Mouse (Mus musculus) midbrain, postnatal 0 days (tissue): ENCODE results near the gene Gm5901. TPM values are rescaled to one million over a fixed set of nuclear protein-coding genes. Genes with fewer than 3 reads are reported as not detected.

ENCODE experiments used
- ATAC-seq: fragments of 200-750 bp; cut with Nextera tagmentation; 2 replicates; pipeline ENCODE4 v1.8.0; 2017; ENCODE audit warnings: moderate number of reproducible peaks, mild to moderate bottlenecking, moderate TSS enrichment, moderate library complexity; ENCODE audit not compliant: low FRiP score
- DNase-seq: peaks from one replicate; pipeline ENCODE4 v3.0.0-alpha.2; 2015; ENCODE audit warnings: low spot score
- H3K27ac ChIP-seq: fragments of 300-500 bp; sonication (generic); 2 replicates; pipeline ENCODE4 v1.5.1; 2014; ENCODE audit warnings: low read depth, mild to moderate bottlenecking, low read length, mixed read lengths
- H3K27me3 ChIP-seq: fragments of 300-500 bp; sonication (generic); 2 replicates; pipeline ENCODE4 v1.6.1; 2014; ENCODE audit warnings: low read length, control low read depth, mixed read lengths; ENCODE audit not compliant: insufficient read depth
- H3K36me3 ChIP-seq: fragments of 300-500 bp; sonication (generic); 2 replicates; pipeline ENCODE4 v1.6.1; 2014; ENCODE audit warnings: low read length, control low read depth, mixed read lengths; ENCODE audit not compliant: insufficient read depth
- H3K4me1 ChIP-seq: fragments of 300-500 bp; sonication (generic); 2 replicates; pipeline ENCODE4 v1.6.1; 2014; ENCODE audit warnings: mild to moderate bottlenecking, control low read depth, antibody characterized with exemption, low read length, mixed read lengths; ENCODE audit not compliant: insufficient read depth
- H3K4me2 ChIP-seq: fragments of 300-500 bp; sonication (generic); 2 replicates; pipeline ENCODE4 v1.6.1; 2014; ENCODE audit warnings: low read depth, mild to moderate bottlenecking, low read length, mixed read lengths; ENCODE audit not compliant: poor library complexity, severe bottlenecking
- H3K4me3 ChIP-seq: fragments of 300-500 bp; sonication (generic); 2 replicates; pipeline ENCODE4 v1.5.1; 2014; ENCODE audit warnings: low read depth, mild to moderate bottlenecking, low read length, moderate library complexity
- H3K9ac ChIP-seq: fragments of 300-500 bp; sonication (generic); replicated peaks from 2 replicates; pipeline ENCODE4 v1.6.1; 2014; ENCODE audit warnings: mild to moderate bottlenecking, low read length, moderate library complexity, mixed read lengths; ENCODE audit not compliant: poor library complexity, severe bottlenecking
- H3K9me3 ChIP-seq: fragments of 300-500 bp; sonication (generic); 2 replicates; pipeline ENCODE4 v1.6.1; 2016; ENCODE audit warnings: low read length, control low read depth
- CTCF ChIP-seq: IDR thresholded peaks from 2 replicates; pipeline ENCODE4 v1.5.1; 2016; ENCODE audit warnings: antibody characterized with exemption, mild to moderate bottlenecking
- WGBS: fragments of 180-500 bp; shearing (Covaris S2); extraction: QIAGEN DNeasy Blood & Tissue Kit; methylation state at CpG from one replicate; pipeline ENCODE4 v1.1.7; 2014; 5-methylcytosine and 5-hydroxymethylcytosine counted together
- polyA plus RNA-seq: library from polyadenylated mRNA; unstranded; fragments of >200 nt; fragmentation: Nextera tagmentation; extraction: Ambion mirVana; gene quantifications from 2 replicates; pipeline ENCODE4 v1.2.1, GENCODE M21; 2015
- total RNA-seq: library from RNA; depleted of rRNA; stranded (reverse); fragments of >200 nt; gene quantifications from 2 replicates; pipeline ENCODE4 v1.2.3, GENCODE M21; 2014

Gene Gm5901
- total and polyA plus RNA-seq, 2 experiments from 2014 or later: 0.57 TPM; not detected in 1

GRCm38 (mm10) chr7:105396126-105396525, 21.3 kb downstream of the Gm5901 start:
- Histone ChIP-seq H3K4me2 (no peak overlapping the region), H3K27me3 (no peaks in the 10 kb centered on the region), H3K27ac (no peak overlapping the region), H3K9ac (no peak overlapping the region), H3K4me1 (peaks cover 4% of the 10 kb centered on the region; the same call in 1 of the 2 replicates), H3K4me3 (no peak overlapping the region), H3K9me3 (no peaks in the 10 kb centered on the region), H3K36me3 (no peaks in the 10 kb centered on the region; the same call in 1 of the 2 replicates)
- no peak for ATAC-seq
- TF ChIP-seq CTCF: no peak
- no peak for DNase-seq

- DNase-seq (no peak), ATAC-seq (no peak; the same call in none of the 2 replicates)
- H3K36me3 ChIP-seq: no peaks in the 10 kb centered on the region
- no peak for TF ChIP-seq CTCF
- H3K27me3 ChIP-seq: no peaks in the 10 kb centered on the region
- H3K4me3 ChIP-seq: peak overlapping the region; percentile 86
- peak overlapping the region; percentile 90 for H3K9ac ChIP-seq
- no peaks in the 10 kb centered on the region for H3K9me3 ChIP-seq
- peak overlapping the region; percentile 65; the same call in 1 of the 2 replicates for H3K27ac ChIP-seq
- peak overlapping the region; percentile 68 for H3K4me2 ChIP-seq
- 1% methylated on average over 25 of the region's 25 CpGs for WGBS
- H3K4me1 ChIP-seq: peaks cover 4% of the 10 kb centered on the region; the same call in 1 of the 2 replicates
Observed at GRCm38 (mm10) chr7:105399058-105399934, 24.5 kb downstream of the Gm5901 start.

- peak within 1 kb of the TSS; percentile 86 for H3K4me3 ChIP-seq
- peak within 1 kb of the TSS; percentile 76 for H3K27ac ChIP-seq
- under 1% methylated on average over 54 of the region's 55 CpGs for WGBS
- H3K9me3 ChIP-seq: no peaks in the 10 kb centered on the region
- peak; percentile 12; the same call in 1 of the 2 replicates for TF ChIP-seq CTCF
- H3K9ac ChIP-seq: peak within 1 kb of the TSS; percentile 90
- ATAC-seq (peak; percentile 99), DNase-seq (peak; percentile 99)
- H3K4me2 ChIP-seq: peak within 1 kb of the TSS; percentile 68
- H3K27me3 ChIP-seq: no peaks in the 10 kb centered on the region
- H3K4me1 ChIP-seq: peaks cover 4% of the 10 kb centered on the region; the same call in 1 of the 2 replicates
- H3K36me3 ChIP-seq: no peaks in the 10 kb centered on the region
Observed at GRCm38 (mm10) chr7:105399935-105400624, 25.2 kb downstream of the Gm5901 start, which contains the start of gene Fam160a2. Fam160a2 (minus strand) TSS chr7:105400054.

GRCm38 (mm10) chr7:105404268-105404667, 29.4 kb downstream of the Gm5901 start, which contains the start of gene Cnga4:
Cnga4 (plus strand) TSS chr7:105404568.
- WGBS: 70% methylated on average over 5 of the region's 5 CpGs

GRCm38 (mm10) chr7:105406322-105406721, 31.5 kb downstream of the Gm5901 start:
- no peak overlapping the region for H3K9ac ChIP-seq
- WGBS: 75% methylated on average over 1 of the region's 1 CpGs
- no peaks in the 10 kb centered on the region for H3K27me3 ChIP-seq
- H3K4me1 ChIP-seq: no peaks in the 10 kb centered on the region
- ATAC-seq (no peak), DNase-seq (no peak)
- no peak overlapping the region for H3K4me3 ChIP-seq
- no peak overlapping the region for H3K4me2 ChIP-seq
- no peak for TF ChIP-seq CTCF
- no peaks in the 10 kb centered on the region for H3K9me3 ChIP-seq
- no peaks in the 10 kb centered on the region for H3K36me3 ChIP-seq
- H3K27ac ChIP-seq: no peak overlapping the region

More at GRCm38 (mm10) chr7:105404268-105404667, 29.4 kb downstream of the Gm5901 start, which contains the start of gene Cnga4:
- no peaks in the 10 kb centered on the region for H3K27me3 ChIP-seq
- TF ChIP-seq CTCF: no peak
- DNase-seq (no peak), ATAC-seq (no peak)
- H3K4me3 ChIP-seq: no peak within 1 kb of the TSS
- H3K9ac ChIP-seq: no peak within 1 kb of the TSS
- no peaks in the 10 kb centered on the region for H3K4me1 ChIP-seq
- H3K36me3 ChIP-seq: no peaks in the 10 kb centered on the region
- no peaks in the 10 kb centered on the region for H3K9me3 ChIP-seq
- no peak within 1 kb of the TSS for H3K4me2 ChIP-seq
- no peak within 1 kb of the TSS for H3K27ac ChIP-seq
